Mouse (Mus musculus) CD4-positive, CD25-positive, alpha-beta regulatory T cell, adult 9 weeks (primary cell): ENCODE results near the gene Fbp2. TPM values are rescaled to one million over a fixed set of nuclear protein-coding genes. Genes with fewer than 3 reads are reported as not detected.

ENCODE experiments used
- polyA plus RNA-seq: library from polyadenylated mRNA; unstranded; fragments of 100-300 nt; shearing (Covaris generic); gene quantifications from one replicate; pipeline ENCODE4 v1.2.1, GENCODE M21; 2017

Fbp2 gene
- not detected for polyA plus RNA-seq

GRCm38 (mm10) chr13:62857941-62858915 lies at the start of gene Fbp2:
Fbp2 (minus strand) TSS chr13:62858422.

GRCm38 (mm10) chr13:62887712-62888441 lies 29.7 kb upstream of the Fbp2 start, which contains the start of gene Fbp1:
Fbp1 (minus strand) TSS chr13:62888282.

Other genes with a start within 250 kb of the Fbp2 start
- gene 6720489N17Rik, start 234.2 kb downstream of the Fbp2 start, polyA plus RNA-seq, result 2.8 TPM
- gene Platr25, start 97.7 kb downstream of the Fbp2 start, polyA plus RNA-seq, result 21.4 TPM
- 8.5 TPM for gene Gm5141, start 72.6 kb downstream of the Fbp2 start, polyA plus RNA-seq
- not detected for gene Fbp1, start 29.9 kb upstream of the Fbp2 start, polyA plus RNA-seq
- gene 2010111I01Rik, start 106.5 kb upstream of the Fbp2 start, polyA plus RNA-seq, result 220 TPM